Mouse (Mus musculus) MEL (cell line): ENCODE results near the gene Gm17190. TPM values are rescaled to one million over a fixed set of nuclear protein-coding genes. Genes with fewer than 3 reads are reported as not detected.

Experiments
- DNase-seq: peaks from one replicate; pipeline ENCODE4 v3.0.0; 2011; ENCODE audit warnings: low read depth, low spot score
- H3K27ac ChIP-seq: 2 replicates; pipeline ENCODE4 v1.5.1; 2012; ENCODE audit warnings: low read depth, mild to moderate bottlenecking, control low read depth, low read length, moderate library complexity; ENCODE audit not compliant: control insufficient read depth
- H3K27me3 ChIP-seq, 2 experiments: fragments of 150-350 bp in 1 of 2; sonication (generic) in 1 of 2; 2 replicates each; pipeline ENCODE4 v1.6.1; 2012; ENCODE audit warnings: low read length in 2 of 2, mild to moderate bottlenecking in 2 of 2, improper control_type of control experiment in 1 of 2, moderate library complexity in 1 of 2; ENCODE audit not compliant: insufficient read depth in 2 of 2, control insufficient read depth in 1 of 2
- H3K36me3 ChIP-seq, 2 experiments: 2 replicates each; pipeline ENCODE4 v1.6.1; 2012 to 2014; ENCODE audit warnings: low read length in 2 of 2, improper control_type of control experiment in 1 of 2, inconsistent platforms in 1 of 2, mild to moderate bottlenecking in 1 of 2; ENCODE audit not compliant: insufficient read depth in 2 of 2, control insufficient read depth in 1 of 2
- H3K4me1 ChIP-seq, 2 experiments: fragments of 150-350 bp in 1 of 2; sonication (generic) in 1 of 2; 2 replicates each; pipeline ENCODE4 v1.6.1; 2012; ENCODE audit warnings: low read length in 2 of 2, improper control_type of control experiment in 1 of 2, mild to moderate bottlenecking in 1 of 2; ENCODE audit not compliant: insufficient read depth in 2 of 2, control insufficient read depth in 1 of 2
- H3K4me3 ChIP-seq, 2 experiments: fragments of 150-350 bp in 1 of 2; sonication (generic) in 1 of 2; 2 replicates each; pipeline ENCODE4 v1.5.1; 2012; ENCODE audit warnings: low read depth in 2 of 2, low read length in 2 of 2, mild to moderate bottlenecking in 2 of 2, moderate library complexity in 2 of 2, control low read depth in 1 of 2, improper control_type of control experiment in 1 of 2; ENCODE audit not compliant: control insufficient read depth in 1 of 2, insufficient read depth in 1 of 2
- H3K79me2 ChIP-seq: 2 replicates; pipeline ENCODE4 v1.6.1; 2012; ENCODE audit warnings: mild to moderate bottlenecking, low read length, moderate library complexity; ENCODE audit not compliant: control insufficient read depth, poor library complexity, insufficient read depth
- H3K9ac ChIP-seq: 2 replicates; pipeline ENCODE4 v1.6.1; 2012; ENCODE audit warnings: low read depth, mild to moderate bottlenecking, control low read depth, low read length, moderate library complexity; ENCODE audit not compliant: control insufficient read depth, poor library complexity, severe bottlenecking
- H3K9me3 ChIP-seq: fragments of 150-350 bp; sonication (generic); replicated peaks from 2 replicates; pipeline ENCODE4 v1.6.1; 2012; ENCODE audit warnings: mild to moderate bottlenecking, low read length, improper control_type of control experiment, moderate library complexity; ENCODE audit not compliant: insufficient read depth
- BHLHE40 ChIP-seq: IDR thresholded peaks from 2 replicates; pipeline ENCODE4 v1.6.1; 2012; ENCODE audit warnings: low read depth, mild to moderate bottlenecking, inconsistent platforms, low read length, improper control_type of control experiment, borderline replicate concordance
- CHD1 ChIP-seq: IDR thresholded peaks from 2 replicates; pipeline ENCODE4 v1.6.1; 2012; ENCODE audit warnings: low read depth, mild to moderate bottlenecking, inconsistent platforms, low read length, improper control_type of control experiment
- CHD2 ChIP-seq: IDR thresholded peaks from 2 replicates; pipeline ENCODE4 v1.6.1; 2011; ENCODE audit warnings: low read length, improper control_type of control experiment
- ETS1 ChIP-seq: IDR thresholded peaks from 2 replicates; pipeline ENCODE4 v1.6.1; 2012; ENCODE audit warnings: low read depth, mild to moderate bottlenecking, inconsistent platforms, low read length, improper control_type of control experiment, moderate library complexity
- GABPA ChIP-seq: IDR thresholded peaks from 2 replicates; pipeline ENCODE4 v1.6.1; 2012; ENCODE audit warnings: low read depth, mild to moderate bottlenecking, inconsistent platforms, low read length, improper control_type of control experiment, moderate library complexity
- HCFC1 ChIP-seq: IDR thresholded peaks from 2 replicates; pipeline ENCODE4 v1.6.1; 2012; ENCODE audit warnings: low read depth, mild to moderate bottlenecking, inconsistent platforms, low read length, improper control_type of control experiment, moderate library complexity
- MAZ ChIP-seq: IDR thresholded peaks from 2 replicates; pipeline ENCODE4 v1.6.1; 2012; ENCODE audit warnings: low read depth, mild to moderate bottlenecking, inconsistent platforms, low read length, improper control_type of control experiment
- MEF2A ChIP-seq: IDR thresholded peaks from 2 replicates; pipeline ENCODE4 v1.6.1; 2014; ENCODE audit warnings: low read depth, mild to moderate bottlenecking, inconsistent platforms, low read length, improper control_type of control experiment; ENCODE audit not compliant: poor library complexity, insufficient replicate concordance, severe bottlenecking; ENCODE audit errors: extremely low read depth
- MXI1 ChIP-seq: IDR thresholded peaks from 2 replicates; pipeline ENCODE4 v1.6.1; 2011; ENCODE audit warnings: mild to moderate bottlenecking, low read depth, low read length, improper control_type of control experiment
- MYB ChIP-seq: IDR thresholded peaks from 2 replicates; pipeline ENCODE4 v1.6.1; 2011; ENCODE audit warnings: mild to moderate bottlenecking, low read depth, low read length, improper control_type of control experiment
- NELFE ChIP-seq: IDR thresholded peaks from 2 replicates; pipeline ENCODE4 v1.6.1; 2011; ENCODE audit warnings: low read depth, low read length, improper control_type of control experiment
- NRF1 ChIP-seq: IDR thresholded peaks from 2 replicates; pipeline ENCODE4 v1.6.1; 2014; ENCODE audit warnings: low read depth, mild to moderate bottlenecking, inconsistent platforms, low read length, improper control_type of control experiment, moderate library complexity; ENCODE audit not compliant: poor library complexity, insufficient read depth, severe bottlenecking
- RAD21 ChIP-seq: IDR thresholded peaks from 2 replicates; pipeline ENCODE4 v1.6.1; 2011; ENCODE audit warnings: mild to moderate bottlenecking, low read depth, low read length, improper control_type of control experiment
- RCOR1 ChIP-seq: IDR thresholded peaks from 2 replicates; pipeline ENCODE4 v1.6.1; 2012; ENCODE audit warnings: low read depth, mild to moderate bottlenecking, inconsistent platforms, low read length, improper control_type of control experiment
- TCF12 ChIP-seq: IDR thresholded peaks from 2 replicates; pipeline ENCODE4 v1.6.1; 2014; ENCODE audit warnings: low read depth, mild to moderate bottlenecking, inconsistent platforms, low read length, improper control_type of control experiment, moderate library complexity
- ZC3H11A ChIP-seq: IDR thresholded peaks from 2 replicates; pipeline ENCODE4 v1.6.1; 2012; ENCODE audit warnings: low read depth, mild to moderate bottlenecking, inconsistent platforms, low read length, improper control_type of control experiment
- ZNF384 ChIP-seq: IDR thresholded peaks from 2 replicates; pipeline ENCODE4 v1.6.1; 2012; ENCODE audit warnings: low read depth, mild to moderate bottlenecking, inconsistent platforms, low read length, improper control_type of control experiment
- polyA plus RNA-seq, 2 experiments: library from polyadenylated mRNA; stranded (reverse) in 1 of 2; unstranded in 1 of 2; fragments of >175 nt in 1 of 2; fragments of >200 nt in 1 of 2; gene quantifications; 2 replicates each; pipeline versions ENCODE4 v1.2.1 to v1.2.4; 2012; ENCODE audit warnings: low replicate concordance in 2 of 2, low read depth in 1 of 2; ENCODE audit not compliant: insufficient read length in 2 of 2, insufficient read depth in 1 of 2, missing spikeins in 1 of 2
- total RNA-seq: library from RNA; depleted of rRNA; stranded (reverse); fragments of 300-350 nt; gene quantifications from 2 replicates; pipeline ENCODE4 v1.2.3, GENCODE M21; 2012

Gm17190 gene
- total and polyA plus RNA-seq, 3 experiments, result 0.52 TPM; not detected in 2

DNA sequence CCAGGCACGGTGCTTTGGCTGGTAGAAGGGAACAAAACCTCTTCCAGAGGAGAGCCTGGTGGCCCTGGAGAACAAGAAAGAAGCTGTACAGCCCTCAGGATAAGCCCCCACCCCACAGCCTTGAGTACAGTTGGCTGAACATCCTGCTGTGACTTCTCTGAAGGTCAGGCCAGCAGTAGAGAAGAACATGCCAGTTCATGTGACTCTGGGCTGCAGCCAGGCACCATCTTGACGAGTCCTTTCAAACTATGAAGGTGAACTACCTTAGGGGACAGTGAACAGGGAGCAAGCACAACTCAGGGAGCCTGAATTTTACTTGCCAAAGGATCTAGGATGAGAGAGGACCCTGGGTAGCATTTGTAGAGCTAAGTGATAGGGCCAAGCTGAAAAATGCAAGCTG is 30.9 kb downstream of the Gm17190 start:
- Histone ChIP-seq H3K9me3 (no peaks in the 10 kb centered on the region), H3K36me3 (no peaks in the 10 kb centered on the region), H3K27ac (no peak overlapping the region), H3K27me3 (no peaks in the 10 kb centered on the region), H3K79me2 (no peaks in the 10 kb centered on the region), H3K4me3 (no peak overlapping the region), H3K4me1 (no peaks in the 10 kb centered on the region), H3K9ac (no peak overlapping the region)
- TF ChIP-seq CHD1 (no peak), ZNF384 (no peak), RAD21 (no peak), BHLHE40 (no peak), ZC3H11A (no peak), ETS1 (no peak), MAZ (no peak), CHD2 (no peak), MEF2A (no peak), NELFE (no peak), MYB (no peak), GABPA (no peak), NRF1 (no peak), HCFC1 (no peak), TCF12 (no peak)
- DNase-seq, result no peak

DNA sequence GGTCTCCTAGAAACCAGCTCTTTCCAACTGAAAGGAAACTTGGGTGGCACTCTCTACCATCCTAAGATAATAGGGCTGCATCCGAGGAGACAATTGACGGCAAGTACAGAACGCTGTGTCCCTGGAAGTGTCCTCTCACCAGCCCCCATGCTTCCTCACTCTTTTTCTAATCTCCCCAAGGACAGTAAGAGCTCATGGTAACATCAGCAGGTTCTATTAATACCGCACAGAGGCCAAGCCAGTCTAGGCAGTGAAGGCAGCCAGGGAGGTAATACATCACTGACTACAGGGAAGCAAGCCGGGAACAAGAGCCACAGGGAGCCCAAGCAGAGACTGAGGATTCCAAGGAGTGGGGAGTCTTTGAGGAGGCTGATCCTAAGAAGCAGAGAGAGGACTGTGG is 43.2 kb downstream of the Gm17190 start:
- no peak overlapping the region for H3K4me3 ChIP-seq
- H3K27me3 ChIP-seq, result no peaks in the 10 kb centered on the region
- no peaks in the 10 kb centered on the region for H3K9me3 ChIP-seq
- no peaks in the 10 kb centered on the region for H3K79me2 ChIP-seq
- no peaks in the 10 kb centered on the region for H3K36me3 ChIP-seq
- no peak for DNase-seq
- H3K4me1 ChIP-seq, result no peaks in the 10 kb centered on the region
- TF ChIP-seq MXI1 (no peak), RAD21 (no peak), BHLHE40 (no peak), MEF2A (no peak), GABPA (no peak), RCOR1 (no peak)
- H3K9ac ChIP-seq, result no peak overlapping the region
- no peak overlapping the region for H3K27ac ChIP-seq
